Mouse (Mus musculus) embryo, embryonic 9.5 days (tissue): ENCODE data around the gene Pkn2.

Experiments
- DNase-seq: peaks from one replicate; pipeline ENCODE4 v3.0.0-alpha.2; 2017; ENCODE audit errors: extremely low spot score

Gene Pkn2

DNA sequence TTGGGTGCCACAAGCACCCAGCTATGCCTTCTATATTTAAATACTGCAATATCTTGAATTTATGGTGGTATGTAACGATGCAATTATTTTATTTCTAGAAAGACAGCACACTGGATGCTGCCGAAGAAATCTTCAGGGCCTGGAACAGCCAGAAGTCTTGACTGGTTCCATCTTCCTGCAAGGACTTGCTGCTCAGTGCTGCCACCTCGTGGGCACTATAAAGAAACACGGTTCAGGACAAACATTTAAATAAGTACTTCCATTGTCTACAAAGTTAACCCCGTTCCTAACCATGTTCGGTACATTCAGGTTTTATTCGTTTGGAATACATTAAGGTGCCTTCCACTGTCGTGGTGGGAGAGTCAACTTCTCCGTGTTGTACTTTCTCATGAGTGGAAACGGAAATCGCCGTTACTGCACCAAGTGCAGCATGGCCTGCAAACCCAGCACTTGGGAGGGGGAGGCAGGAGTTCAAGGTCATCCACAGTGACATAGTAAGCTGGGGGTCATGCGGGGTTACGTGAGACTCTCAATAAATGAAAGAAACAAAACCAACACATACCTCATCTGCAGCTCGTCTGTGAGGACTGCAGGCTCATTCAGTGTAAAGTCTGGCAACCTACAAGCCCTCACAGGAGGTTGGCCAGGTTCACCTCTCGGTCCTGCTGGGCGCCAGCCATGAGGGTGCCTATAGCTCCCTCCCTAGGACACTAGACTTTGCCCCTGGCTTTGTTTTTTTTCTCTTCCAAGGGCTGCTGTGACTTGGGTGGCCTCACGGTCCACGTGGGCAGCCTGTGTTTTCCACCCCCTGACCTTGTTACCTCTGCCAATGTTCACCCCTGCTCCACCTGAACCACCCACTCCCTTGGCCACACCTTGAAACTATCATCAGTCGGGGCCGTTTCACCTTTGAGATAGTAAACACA lies 137.6 kb downstream of the Pkn2 start:
- DNase-seq, result peak; percentile 38
